Mouse (Mus musculus) heart, adult 2 months (tissue): ENCODE measurements around the gene Atmin.

ENCODE experiments used
- CTCF ChIP-seq: fragments of 200-600 bp; IDR thresholded peaks from 2 replicates; pipeline ENCODE4 v1.8.1; 2022; ENCODE audit warnings: antibody characterized with exemption, mild to moderate bottlenecking, moderate library complexity
- EP300 ChIP-seq: fragments of 200-500 bp; IDR thresholded peaks from 2 replicates; pipeline ENCODE4 v1.6.1; 2011; ENCODE audit warnings: low read depth, low read length, control low read depth; ENCODE audit not compliant: insufficient read depth
- POLR2A ChIP-seq: fragments of 200-500 bp; IDR thresholded peaks from 2 replicates; pipeline ENCODE4 v1.6.1; 2011; ENCODE audit warnings: mild to moderate bottlenecking, low read depth, low read length, control low read depth; ENCODE audit not compliant: insufficient read depth

GRCm38 (mm10) chr8:116951369-116951768 lies 8.2 kb downstream of the Atmin start:
- TF ChIP-seq CTCF (no peak), POLR2A (no peak), EP300 (no peak)
